Mouse (Mus musculus) ovary, postnatal 36 days (tissue): ENCODE data around the gene Rassf7.
"Not testable (repeated sequence)": the region's sequence is repeated elsewhere in the genome, so short reads cannot be mapped to it uniquely, and the experiment has no call there.

Source experiments
- DNase-seq: peaks from one replicate; pipeline ENCODE4 v3.0.0; 2022; ENCODE audit warnings: low spot score, mixed read lengths

The Rassf7 gene

DNA sequence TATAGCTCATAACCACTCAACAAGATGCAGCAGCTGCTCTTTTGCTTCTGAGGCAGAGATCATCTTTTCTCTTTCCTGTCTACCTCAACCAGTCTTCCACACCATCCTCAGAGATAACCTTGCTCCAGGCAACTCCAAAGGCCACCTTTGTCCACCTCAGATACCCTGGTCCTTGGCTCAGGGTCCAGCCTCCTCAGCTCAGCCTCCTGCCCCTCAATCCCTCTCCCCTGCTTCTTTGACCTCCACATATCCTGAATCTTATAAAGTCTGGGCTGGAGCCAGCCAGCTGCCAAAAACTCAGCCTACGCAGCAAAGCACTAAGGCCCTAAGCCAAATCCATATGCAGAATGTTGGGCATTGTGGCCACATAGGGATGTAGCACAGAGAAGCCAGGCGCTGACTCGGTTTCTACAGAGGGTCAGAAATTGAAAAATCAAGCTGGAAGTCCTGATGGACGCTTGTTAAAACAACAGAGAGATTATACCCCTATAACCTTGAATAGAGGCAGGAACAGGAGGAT lies 7.1 kb downstream of the Rassf7 start:
- DNase-seq: no peak

DNA sequence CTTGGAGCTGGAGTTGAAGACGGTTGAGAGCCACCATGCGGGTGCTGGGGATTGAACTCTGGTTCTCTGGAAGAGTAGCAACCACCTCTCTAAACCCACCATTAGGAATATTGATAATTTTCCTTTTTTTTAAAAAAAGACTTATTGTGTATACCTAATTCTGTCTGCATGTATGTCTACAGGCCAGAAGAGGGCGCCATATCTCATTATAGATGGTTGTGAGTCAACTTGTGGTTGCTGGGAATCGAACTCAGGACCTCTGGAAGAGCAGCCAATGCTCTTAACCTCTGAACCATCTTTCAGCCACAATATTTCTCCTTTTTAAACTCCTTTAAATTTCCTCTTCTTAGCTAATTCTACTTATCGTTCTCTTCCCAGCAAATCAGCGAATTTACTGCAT lies 10.9 kb downstream of the Rassf7 start:
- DNase-seq: no peak

DNA sequence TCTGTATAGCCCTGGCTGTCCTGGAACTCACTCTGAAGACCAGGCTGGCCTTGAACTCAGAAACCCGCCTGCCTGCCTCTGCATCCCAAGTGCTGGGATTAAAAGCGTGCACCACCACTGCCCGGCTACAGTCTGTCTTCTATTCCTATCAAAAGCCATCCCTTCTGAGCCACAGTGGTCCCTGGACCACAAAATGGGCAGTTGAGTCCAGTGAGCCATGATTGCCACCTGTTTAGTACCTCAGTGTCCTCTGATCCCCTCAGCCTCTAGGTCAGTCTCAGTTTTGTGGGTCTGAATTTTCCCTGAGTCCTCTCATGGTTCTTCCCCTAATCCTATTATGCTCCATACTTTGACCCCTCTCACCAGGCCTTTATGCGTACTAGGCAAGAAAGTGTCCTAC lies 12.1 kb downstream of the Rassf7 start:
- DNase-seq: no peak

DNA sequence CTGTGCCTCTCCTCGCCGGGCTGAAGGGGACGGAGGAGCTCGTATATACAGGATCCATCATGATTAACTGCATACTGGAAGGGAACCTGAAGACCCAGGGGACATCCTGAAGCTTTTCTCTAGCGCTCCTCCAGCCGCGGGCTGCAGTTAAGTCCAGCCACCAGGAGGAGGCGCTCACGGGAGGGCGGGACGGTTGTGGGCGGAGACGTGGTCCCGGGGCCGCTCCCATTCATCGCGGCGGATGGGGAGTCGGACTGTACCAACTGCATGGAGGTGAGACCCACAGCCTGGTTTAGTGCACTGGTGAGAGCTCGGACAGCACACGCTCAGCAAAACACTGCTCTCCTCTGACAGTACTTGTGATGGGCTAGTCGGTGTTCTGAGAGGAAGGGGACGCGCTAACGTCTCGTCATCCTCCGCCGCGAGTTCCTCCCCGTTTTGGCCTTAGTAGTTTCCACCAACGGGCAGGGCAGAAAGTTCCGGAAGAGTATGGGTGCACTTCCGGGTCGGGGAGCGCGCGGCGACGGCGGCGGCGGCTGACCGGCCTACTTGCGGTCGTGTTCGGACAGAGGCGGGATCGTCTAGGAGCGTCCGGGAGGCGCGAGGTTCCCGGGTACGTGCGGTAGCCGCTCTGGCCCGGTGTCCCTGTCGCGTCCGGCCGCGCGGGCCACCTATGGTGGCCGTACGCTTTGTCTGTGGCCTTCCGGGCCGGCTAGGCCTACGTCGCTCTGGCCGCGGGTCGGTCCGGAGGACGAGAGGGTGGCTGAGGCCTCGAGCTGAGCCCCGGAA lies 12.8 kb downstream of the Rassf7 start, which contains the start of gene Phrf1:
TSS of gene Phrf1 (plus strand) at position 506 of the 789 bp plus-strand sequence.
- peak; percentile 90 for DNase-seq

DNA sequence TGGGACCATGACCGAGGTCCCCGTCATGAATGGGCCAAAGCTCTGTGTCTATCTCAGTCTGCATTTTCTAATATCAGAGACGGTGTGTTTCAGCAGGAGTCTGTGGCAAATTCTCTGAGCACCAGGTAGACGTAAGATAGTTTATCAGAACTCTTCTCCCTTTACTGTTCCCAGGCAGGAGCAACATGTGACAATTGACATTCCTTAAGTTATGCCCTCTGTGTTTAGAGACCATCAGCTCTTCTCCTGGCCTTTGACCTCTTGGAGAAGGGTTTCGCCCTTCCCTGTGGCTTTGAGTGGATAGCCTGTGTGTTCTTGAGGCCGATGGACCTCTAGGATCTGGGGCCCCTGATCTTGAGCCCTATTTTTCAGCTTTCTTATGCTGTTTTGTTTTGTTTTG lies 14.0 kb downstream of the Rassf7 start:
- no peak for DNase-seq

DNA sequence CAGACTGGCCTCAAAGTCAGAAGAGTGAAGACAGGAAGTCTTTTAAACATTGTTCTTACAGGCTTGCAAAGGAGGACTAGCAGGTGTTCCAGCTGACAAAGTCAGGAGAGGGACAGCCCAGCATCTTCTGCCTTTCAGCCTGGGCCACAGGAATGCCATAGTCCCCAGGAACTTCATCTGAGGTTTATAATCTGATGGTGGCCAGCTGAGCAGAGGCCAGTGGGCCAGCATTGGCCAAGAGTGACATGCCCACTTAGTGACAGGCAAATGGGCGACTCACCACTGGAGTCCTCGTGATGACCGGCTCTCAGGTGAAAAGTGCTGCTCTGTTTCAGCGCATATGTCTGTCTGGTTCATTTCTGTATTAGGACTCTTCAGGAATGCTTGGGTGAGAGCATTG lies 14.9 kb downstream of the Rassf7 start:
- DNase-seq: no peak

DNA sequence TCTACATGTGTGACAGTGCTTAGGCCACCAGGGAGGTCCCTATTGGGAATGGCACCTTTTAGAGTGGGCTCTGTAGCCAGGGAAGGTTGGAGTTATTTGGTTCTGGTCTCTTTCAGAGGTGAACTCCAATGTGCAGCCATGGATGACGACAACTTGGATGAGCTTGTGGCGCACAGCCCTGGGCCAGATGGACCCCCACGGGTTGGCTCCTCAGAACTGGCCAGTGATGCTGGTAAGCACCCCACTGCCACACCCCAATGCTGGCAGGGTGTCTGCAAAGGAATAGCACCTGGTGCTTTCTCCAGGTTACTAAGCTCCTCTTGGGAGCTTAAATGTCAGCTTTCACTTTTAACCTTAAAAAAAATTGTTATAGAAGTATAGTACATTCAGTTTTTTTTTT lies 15.5 kb downstream of the Rassf7 start:
- no peak for DNase-seq

DNA sequence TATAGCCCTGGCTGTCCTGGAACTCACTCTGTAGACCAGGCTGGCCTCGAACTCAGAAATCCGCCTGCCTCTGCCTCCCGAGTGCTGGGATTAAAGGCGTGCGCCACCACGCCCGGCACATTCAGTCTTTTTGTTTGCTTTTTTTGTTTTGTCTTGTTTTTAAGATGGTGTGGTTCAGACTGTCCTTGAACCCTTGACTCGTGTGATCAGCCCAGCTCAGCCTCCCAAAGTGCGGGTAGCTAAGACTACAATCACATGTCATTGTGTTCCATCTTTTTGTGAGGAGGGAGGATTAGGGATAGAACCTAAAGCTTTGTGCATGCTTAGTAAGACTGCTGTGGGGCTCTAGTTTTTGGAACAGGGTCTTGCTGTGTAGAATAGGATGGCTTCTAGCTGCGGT lies 15.9 kb downstream of the Rassf7 start:
- no peak for DNase-seq

DNA sequence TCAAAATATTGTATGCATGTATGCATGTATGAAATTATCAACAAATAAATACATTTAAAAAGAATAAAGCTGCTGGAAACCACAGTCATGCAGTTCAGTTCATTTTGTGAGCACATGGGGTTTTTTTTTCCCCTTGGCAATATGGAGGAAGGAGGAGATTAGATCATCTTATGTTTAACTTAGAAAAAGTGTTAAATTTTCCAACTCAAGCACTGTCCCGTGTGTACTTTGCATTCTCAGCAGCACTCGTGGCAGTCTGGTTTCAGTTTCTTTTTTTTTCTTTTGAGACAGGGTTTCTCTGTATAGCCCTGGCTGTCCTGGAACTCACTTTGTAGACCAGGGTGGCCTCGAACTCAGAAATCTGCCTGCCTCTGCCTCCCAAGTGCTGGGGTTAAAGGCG lies 34.8 kb downstream of the Rassf7 start:
- DNase-seq: not testable (repeated sequence)

DNA sequence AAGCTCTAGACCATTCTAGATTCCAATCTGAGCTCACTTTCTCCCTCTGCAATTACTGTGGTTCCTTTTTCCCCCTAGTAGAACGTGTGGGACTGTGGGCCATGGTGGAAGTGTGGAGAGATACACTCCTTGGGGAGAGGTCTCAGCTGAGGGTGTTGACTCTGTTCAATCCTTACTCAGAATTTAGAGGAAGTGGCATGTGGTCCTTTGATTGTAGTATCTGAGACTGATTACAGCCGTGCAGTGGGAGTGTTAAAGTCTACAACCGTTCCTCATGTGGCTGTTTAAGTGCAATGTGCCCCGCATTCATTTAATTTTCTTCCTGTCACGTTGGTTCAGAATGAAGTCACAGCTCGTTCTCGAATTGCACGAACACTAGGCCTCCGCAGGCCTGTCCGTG lies 40.5 kb downstream of the Rassf7 start:
- no peak for DNase-seq

DNA sequence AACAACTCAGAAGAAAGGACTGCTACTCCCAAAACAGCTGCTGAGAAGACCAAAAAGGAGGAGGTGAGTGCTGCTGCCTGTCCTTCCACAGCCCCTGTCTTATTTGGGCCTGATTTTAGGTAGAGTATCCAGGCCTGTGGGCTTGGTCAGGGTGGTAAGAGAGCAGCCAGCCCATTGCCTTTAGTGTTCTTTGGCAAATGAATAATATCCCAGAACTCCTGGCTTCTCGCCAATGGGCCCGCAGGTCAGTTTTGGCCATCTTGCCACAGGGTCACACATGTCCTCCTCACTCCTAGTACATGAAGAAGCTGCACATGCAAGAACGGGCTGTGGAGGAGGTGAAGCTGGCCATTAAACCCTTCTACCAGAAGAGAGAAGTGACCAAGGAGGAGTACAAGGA lies 45.8 kb downstream of the Rassf7 start:
- DNase-seq: no peak

DNA sequence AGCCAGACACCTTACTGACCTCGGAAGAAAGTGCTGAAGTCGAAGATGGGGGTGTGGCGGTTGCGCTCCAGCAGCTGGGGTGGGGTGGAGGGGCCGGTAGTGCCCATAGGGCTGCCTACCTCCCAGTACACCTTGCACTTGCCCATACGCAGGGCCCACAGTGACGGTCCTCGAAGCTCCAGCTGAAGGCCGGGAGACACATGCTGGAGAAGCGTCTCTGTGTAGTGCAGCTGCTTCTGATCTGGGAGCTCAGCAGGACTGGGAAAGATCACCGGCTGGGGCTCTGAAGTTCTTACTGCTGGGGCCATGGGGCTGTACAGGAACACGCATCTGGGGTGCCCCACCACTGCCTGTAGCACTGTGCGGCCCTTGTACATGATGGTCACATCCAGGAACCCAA lies 48.0 kb downstream of the Rassf7 start:
- no peak for DNase-seq

DNA sequence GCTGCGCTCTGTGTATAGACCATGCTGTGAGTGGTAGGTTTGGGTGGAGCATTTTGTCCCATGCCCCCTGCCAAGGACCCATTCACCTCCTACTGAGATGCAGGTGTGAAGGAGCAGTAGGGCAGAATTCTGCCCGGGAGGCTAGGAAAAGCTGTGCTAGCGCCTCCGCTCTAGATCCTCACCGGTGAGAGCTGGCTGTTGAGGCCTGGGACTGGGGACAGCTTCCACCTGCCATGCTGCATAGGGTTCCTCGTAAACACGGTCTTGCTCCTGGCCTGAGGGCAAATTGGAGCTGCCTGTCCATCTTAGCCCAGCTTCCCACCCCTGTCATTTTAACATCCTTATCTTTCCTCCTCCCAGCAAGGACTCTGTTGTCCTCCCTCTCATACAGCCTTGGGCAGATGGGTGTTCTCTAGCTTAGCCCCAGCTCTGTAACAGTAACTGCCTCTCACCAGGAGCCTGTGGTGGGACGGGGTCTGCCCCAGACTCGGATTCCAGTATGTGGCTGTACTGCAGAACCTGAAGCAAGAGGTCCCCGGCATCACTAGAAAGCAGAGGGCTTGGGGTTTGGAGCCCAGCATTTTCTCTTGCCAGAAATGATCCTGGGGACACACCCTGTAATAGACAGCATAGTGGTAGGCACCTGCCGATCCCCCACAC lies 48.5 kb downstream of the Rassf7 start:
- no peak for DNase-seq

DNA sequence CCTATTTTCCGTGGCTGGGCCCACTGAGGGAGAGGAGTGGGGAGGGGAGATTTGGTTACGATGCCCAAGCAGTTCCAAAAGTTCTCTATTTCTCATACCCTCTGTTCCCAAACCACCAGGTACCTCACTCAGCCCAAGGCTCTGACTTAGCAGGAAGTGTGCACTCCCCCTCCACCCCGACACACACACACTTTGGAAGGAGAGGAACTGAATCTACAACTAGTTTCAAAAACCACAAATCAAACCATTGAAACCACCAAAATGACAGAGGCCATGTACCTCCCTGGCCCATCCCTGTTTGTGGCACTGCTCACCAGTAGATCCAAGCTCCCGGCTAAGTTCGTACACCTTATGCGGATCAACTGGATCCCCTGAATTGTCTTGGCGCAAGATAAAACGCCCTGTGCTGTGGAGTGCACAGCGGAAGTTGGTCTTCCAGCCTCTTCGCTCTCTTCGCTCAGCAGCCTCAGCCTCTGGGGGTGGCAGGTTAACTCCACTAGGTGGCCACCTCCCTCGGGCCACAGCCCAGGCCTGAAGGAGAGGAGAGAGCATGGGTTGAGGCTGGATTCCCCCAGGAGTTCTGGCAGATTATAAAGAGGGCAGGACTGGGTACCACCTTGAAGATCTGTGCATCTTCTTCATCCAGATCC lies 49.2 kb downstream of the Rassf7 start:
- peak; percentile 62 for DNase-seq

DNA sequence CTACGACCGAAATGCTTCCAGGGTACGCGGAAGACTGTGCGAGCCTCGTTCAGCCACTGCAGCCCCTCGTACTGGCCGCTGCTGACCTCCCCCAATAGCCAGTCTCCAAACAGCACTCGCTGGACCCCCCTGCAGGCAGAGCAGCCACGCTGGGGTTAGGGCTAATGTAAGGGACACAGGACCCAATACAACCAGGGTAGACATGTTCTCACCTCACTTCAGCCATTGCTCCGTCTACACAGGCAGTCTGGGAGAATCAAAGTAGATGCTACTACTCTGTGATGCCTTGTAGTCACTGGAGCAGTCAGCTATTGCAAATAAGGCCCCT lies 49.7 kb downstream of the Rassf7 start:
- DNase-seq: no peak

DNA sequence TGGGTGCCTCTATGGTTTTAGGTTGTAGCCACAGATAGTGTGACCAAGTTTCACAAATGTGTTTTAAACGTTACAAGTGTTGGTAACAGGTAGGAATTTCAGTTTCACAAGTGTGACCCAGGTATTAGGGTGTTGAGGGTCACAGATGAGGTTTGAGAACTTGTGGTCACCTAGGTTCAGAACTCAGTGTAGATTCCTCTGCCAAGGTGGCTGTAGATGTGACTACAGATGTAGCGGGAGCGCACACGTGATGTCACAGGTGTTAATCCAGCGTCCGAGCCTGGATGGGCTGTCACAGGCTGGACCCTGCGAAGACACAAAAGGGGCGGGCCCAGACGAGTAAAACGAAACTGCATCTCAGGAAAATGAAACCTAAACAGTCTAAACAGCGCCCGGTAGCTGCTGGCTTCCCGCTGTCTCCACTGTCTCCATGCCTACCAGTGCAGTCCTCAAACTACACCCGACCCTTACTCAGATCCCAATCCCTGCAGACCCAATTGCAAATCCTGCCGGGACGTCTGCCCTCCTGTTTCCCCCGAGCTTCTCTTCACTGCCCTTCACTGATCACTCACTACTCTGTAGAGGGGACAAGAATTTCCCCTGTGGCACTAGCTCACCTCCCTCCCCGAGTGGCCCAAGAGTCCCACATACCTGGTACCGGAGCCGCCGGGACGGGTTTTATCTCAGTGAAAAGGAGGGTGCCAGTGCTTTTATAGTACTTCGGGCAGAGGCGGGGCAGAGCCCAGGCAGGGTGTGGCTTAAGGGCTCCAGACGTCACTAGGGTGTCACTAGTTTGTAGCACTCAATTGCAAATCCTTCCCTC lies 50.3 kb downstream of the Rassf7 start, which contains the start of gene Irf7:
TSS of gene Irf7 (minus strand) at position 743 of the 823 bp plus-strand sequence.
- DNase-seq: peak; percentile 62
